Mouse (Mus musculus): ENCODE results near the gene Dlec1. TPM values are rescaled to one million over a fixed set of nuclear protein-coding genes. Genes with fewer than 3 reads are reported as not detected.

The Dlec1 gene
- polyA plus RNA-seq, 1 experiment from 2014 or later: 1.1 TPM

DNA sequence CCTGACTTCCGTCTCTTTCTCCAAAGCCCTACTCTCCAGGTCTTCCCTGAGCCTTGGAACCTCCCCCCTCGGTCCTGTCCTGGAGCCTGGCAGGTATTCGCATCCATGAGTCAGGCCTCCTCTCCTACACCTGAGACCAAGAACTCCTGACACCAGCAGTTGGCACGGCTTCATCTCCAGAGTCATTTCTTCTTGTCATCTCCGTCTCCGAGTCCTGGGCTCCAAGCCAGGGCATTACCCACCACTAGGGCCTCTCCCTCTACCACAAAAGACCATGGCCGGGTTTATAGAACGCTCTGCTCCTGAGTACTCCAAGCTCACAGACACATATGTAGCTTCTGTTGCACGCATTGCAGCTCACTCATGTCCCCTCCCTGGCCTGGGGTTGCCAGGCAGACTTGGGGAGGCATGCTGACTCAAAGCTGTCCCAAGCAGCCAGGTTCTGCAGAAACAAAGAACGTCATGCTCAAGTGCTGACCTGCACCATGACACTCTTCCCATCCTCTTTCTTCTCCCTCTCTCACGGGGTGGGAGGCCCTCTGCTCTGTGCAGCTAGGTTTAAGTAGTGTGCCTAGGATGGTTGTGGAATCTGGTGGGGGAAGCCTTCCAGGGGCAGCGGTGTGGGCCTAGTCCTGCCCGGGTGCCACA is 7.7 kb upstream of the Dlec1 start:
- no peak overlapping the region for H3K27ac ChIP-seq (ENCODE audit: low read depth)
- ATAC-seq (ENCODE audit: insufficient read depth) (no peak), DNase-seq (no peak)
- H3K27me3 ChIP-seq (ENCODE audit: insufficient read depth, low read length): peaks cover 16% of the 10 kb centered on the region; the same call in 1 of the 2 replicates
- H3K4me2 ChIP-seq: no peak overlapping the region
- peaks cover 14% of the 10 kb centered on the region for H3K4me1 ChIP-seq (ENCODE audit: insufficient read depth)
- H3K9ac ChIP-seq: no peak overlapping the region
- no peak overlapping the region for H3K4me3 ChIP-seq (ENCODE audit: low read depth, low read length)
- no peaks in the 10 kb centered on the region for H3K36me3 ChIP-seq (ENCODE audit: insufficient read depth)
- TF ChIP-seq CTCF (IDR thresholded peaks at IDR 0.05; ENCODE audit: low read depth): no peak
- WGBS: 60% methylated on average over 13 of the region's 13 CpGs
- no peaks in the 10 kb centered on the region for H3K9me3 ChIP-seq (ENCODE audit: low read depth, low read length)

GRCm38 (mm10) chr9:119100177-119100898 is 1.9 kb upstream of the Dlec1 start:
- Histone ChIP-seq H3K4me1 (ENCODE audit: insufficient read depth) (no peaks in the 10 kb centered on the region), H3K27me3 (ENCODE audit: insufficient read depth, low read length) (0 out of 2 replicates have a peak, but pooled peaks cover 4% of the 10 kb centered on the region), H3K9ac (no peak overlapping the region), H3K4me2 (no peak overlapping the region), H3K9me3 (ENCODE audit: low read depth, low read length) (no peaks in the 10 kb centered on the region), H3K36me3 (ENCODE audit: insufficient read depth) (no peaks in the 10 kb centered on the region), H3K27ac (ENCODE audit: low read depth) (no peak overlapping the region), H3K4me3 (ENCODE audit: low read depth, low read length) (no peak overlapping the region)
- no peak for ATAC-seq (ENCODE audit: insufficient read depth)
- peak; percentile 48 for DNase-seq
- 8% methylated on average over 15 of the region's 15 CpGs for WGBS
- TF ChIP-seq CTCF (IDR thresholded peaks at IDR 0.05; ENCODE audit: low read depth): peak; percentile 25

- H3K4me1 ChIP-seq (ENCODE audit: insufficient read depth): no peaks in the 10 kb centered on the region
- no peaks in the 10 kb centered on the region for H3K9me3 ChIP-seq (ENCODE audit: low read depth, low read length)
- H3K27me3 ChIP-seq (ENCODE audit: insufficient read depth, low read length): 0 out of 2 replicates have a peak, but pooled peaks cover 4% of the 10 kb centered on the region
- no peak overlapping the region for H3K27ac ChIP-seq (ENCODE audit: low read depth)
- no peak for ATAC-seq (ENCODE audit: insufficient read depth)
- peak overlapping the region; percentile 53 for H3K9ac ChIP-seq
- H3K4me3 ChIP-seq (ENCODE audit: low read depth, low read length): peak overlapping the region; percentile 61
- DNase-seq: no peak
- H3K36me3 ChIP-seq (ENCODE audit: insufficient read depth): no peaks in the 10 kb centered on the region
- 1% methylated on average over 19 of the region's 19 CpGs for WGBS
- no peak for TF ChIP-seq CTCF (IDR thresholded peaks at IDR 0.05; ENCODE audit: low read depth)
- H3K4me2 ChIP-seq: peak overlapping the region; percentile 91
These were observed 470 bp downstream of the Dlec1 start for GRCm38 (mm10) chr9:119102783-119103113.

GRCm38 (mm10) chr9:119107566-119107965 is 5.3 kb downstream of the Dlec1 start:
- Histone ChIP-seq H3K27me3 (ENCODE audit: insufficient read depth, low read length) (0 out of 2 replicates have a peak, but pooled peaks cover 4% of the 10 kb centered on the region), H3K36me3 (ENCODE audit: insufficient read depth) (no peaks in the 10 kb centered on the region), H3K4me2 (no peak overlapping the region), H3K4me1 (ENCODE audit: insufficient read depth) (no peaks in the 10 kb centered on the region; the same call in 1 of the 2 replicates), H3K9ac (no peak overlapping the region), H3K27ac (ENCODE audit: low read depth) (no peak overlapping the region), H3K9me3 (ENCODE audit: low read depth, low read length) (no peaks in the 10 kb centered on the region), H3K4me3 (ENCODE audit: low read depth, low read length) (no peak overlapping the region)
- peak; percentile 54 for DNase-seq
- TF ChIP-seq CTCF (IDR thresholded peaks at IDR 0.05; ENCODE audit: low read depth): peak; percentile 59
- ATAC-seq (ENCODE audit: insufficient read depth): no peak
- WGBS: 83% methylated on average over 4 of the region's 4 CpGs

GRCm38 (mm10) chr9:119109685-119110353 is 7.5 kb downstream of the Dlec1 start:
- H3K9me3 ChIP-seq (ENCODE audit: low read depth, low read length): no peaks in the 10 kb centered on the region
- no peaks in the 10 kb centered on the region for H3K27me3 ChIP-seq (ENCODE audit: insufficient read depth, low read length)
- no peaks in the 10 kb centered on the region; the same call in 1 of the 2 replicates for H3K4me1 ChIP-seq (ENCODE audit: insufficient read depth)
- 58% methylated on average over 12 of the region's 12 CpGs for WGBS
- H3K9ac ChIP-seq: no peak overlapping the region
- ATAC-seq (ENCODE audit: insufficient read depth) (no peak), DNase-seq (no peak)
- no peak overlapping the region for H3K4me3 ChIP-seq (ENCODE audit: low read depth, low read length)
- H3K27ac ChIP-seq (ENCODE audit: low read depth): no peak overlapping the region
- H3K4me2 ChIP-seq: no peak overlapping the region
- no peak for TF ChIP-seq CTCF (IDR thresholded peaks at IDR 0.05; ENCODE audit: low read depth)
- no peaks in the 10 kb centered on the region for H3K36me3 ChIP-seq (ENCODE audit: insufficient read depth)

DNA sequence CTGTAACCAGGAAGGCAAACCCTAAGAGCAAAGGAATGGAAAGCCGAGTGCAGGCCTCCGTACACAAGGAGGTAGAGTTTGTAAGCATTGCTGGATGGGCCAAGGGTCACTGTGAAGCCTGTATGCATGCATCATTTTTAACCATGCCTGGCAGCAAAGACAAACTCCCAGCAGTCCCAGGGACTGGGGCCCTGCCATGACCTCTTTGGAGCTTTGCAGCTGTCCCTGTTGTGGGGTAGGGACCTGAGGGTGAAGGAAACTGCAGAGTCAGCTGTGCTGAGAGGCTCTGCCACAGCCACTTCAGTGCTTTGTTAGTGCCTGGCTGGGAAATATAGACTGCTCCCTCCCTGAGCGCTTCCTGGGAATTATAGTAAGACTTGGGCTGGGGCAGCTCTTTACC is 8.4 kb downstream of the Dlec1 start:
- no peak for ATAC-seq (ENCODE audit: insufficient read depth)
- DNase-seq: peak; percentile 20
- H3K27ac ChIP-seq (ENCODE audit: low read depth): no peak overlapping the region
- no peaks in the 10 kb centered on the region for H3K36me3 ChIP-seq (ENCODE audit: insufficient read depth)
- no peak overlapping the region for H3K9ac ChIP-seq
- no peak overlapping the region for H3K4me3 ChIP-seq (ENCODE audit: low read depth, low read length)
- no peaks in the 10 kb centered on the region; the same call in 1 of the 2 replicates for H3K4me1 ChIP-seq (ENCODE audit: insufficient read depth)
- H3K9me3 ChIP-seq (ENCODE audit: low read depth, low read length): no peaks in the 10 kb centered on the region
- H3K27me3 ChIP-seq (ENCODE audit: insufficient read depth, low read length): no peaks in the 10 kb centered on the region
- WGBS: 39% methylated on average over 3 of the region's 3 CpGs
- H3K4me2 ChIP-seq: no peak overlapping the region
- no peak for TF ChIP-seq CTCF (IDR thresholded peaks at IDR 0.05; ENCODE audit: low read depth)

DNA sequence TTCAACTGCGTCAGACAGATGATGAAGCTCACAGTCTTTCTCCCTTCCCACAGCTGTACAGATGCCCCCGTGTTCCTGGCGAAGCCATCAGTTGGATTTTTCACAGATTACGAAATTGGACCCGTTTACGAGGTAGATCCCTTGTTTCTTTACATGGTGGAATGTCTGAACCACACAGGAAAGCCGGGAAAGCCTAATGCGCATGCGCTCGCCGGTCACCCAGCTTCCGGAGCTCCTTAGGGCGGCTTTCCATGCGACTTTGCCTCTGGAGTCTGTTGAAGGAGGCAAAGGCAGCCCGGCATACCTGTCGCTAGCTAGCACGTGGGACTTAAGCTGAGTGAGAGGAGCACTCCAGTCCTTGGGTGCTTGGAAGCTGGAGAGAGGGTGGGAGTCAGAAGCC is 12.6 kb downstream of the Dlec1 start:
- H3K27me3 ChIP-seq (ENCODE audit: insufficient read depth, low read length): no peaks in the 10 kb centered on the region
- ATAC-seq (ENCODE audit: insufficient read depth) (no peak), DNase-seq (no peak)
- no peaks in the 10 kb centered on the region for H3K4me1 ChIP-seq (ENCODE audit: insufficient read depth)
- H3K4me3 ChIP-seq (ENCODE audit: low read depth, low read length): no peak overlapping the region
- H3K36me3 ChIP-seq (ENCODE audit: insufficient read depth): no peaks in the 10 kb centered on the region
- no peak overlapping the region for H3K9ac ChIP-seq
- TF ChIP-seq CTCF (IDR thresholded peaks at IDR 0.05; ENCODE audit: low read depth): no peak
- no peaks in the 10 kb centered on the region for H3K9me3 ChIP-seq (ENCODE audit: low read depth, low read length)
- no peak overlapping the region for H3K27ac ChIP-seq (ENCODE audit: low read depth)
- WGBS: 79% methylated on average over 17 of the region's 17 CpGs
- H3K4me2 ChIP-seq: no peak overlapping the region

Data from lung, embryonic 14.5 days (tissue).